Mouse (Mus musculus): ENCODE results near the gene Zfp36.

Zfp36 gene

DNA sequence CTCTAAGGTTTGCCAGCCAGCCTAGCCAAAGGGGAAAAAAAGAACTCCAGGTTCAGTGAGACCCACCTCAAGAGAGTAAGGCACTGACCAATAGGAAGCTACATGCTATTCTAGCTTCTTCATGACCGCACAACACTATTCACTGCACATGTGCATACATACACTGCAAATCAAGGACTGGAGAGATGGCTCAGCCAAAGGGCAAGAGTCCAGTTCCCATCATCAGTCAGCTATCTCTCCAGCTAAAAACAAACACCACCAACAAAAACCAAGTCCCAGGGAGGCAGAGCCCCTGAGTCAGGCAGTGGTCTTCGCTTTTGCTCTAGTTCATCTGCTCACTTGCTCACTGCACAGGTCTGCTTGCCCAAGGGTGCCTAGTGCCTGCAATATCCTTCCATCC lies 51.8 kb downstream of the Zfp36 start:
- DNase-seq = no peak
